Mouse (Mus musculus): Measurements from ENCODE around the gene Dph6. TPM values are rescaled to one million over a fixed set of nuclear protein-coding genes. Genes with fewer than 3 reads are reported as not detected.

Gene Dph6
- polyA plus RNA-seq, 1 experiment from 2014 or later: 16.1 TPM

GRCm38 (mm10) chr2:114519907-114520306 lies 134.9 kb downstream of the Dph6 start:
- no peaks in the 10 kb centered on the region for H3K4me1 ChIP-seq (ENCODE audit: control insufficient read depth, insufficient read depth, low read length)
- no peak overlapping the region for H3K9ac ChIP-seq (ENCODE audit: low read length)
- DNase-seq (ENCODE audit: low spot score) (peak; percentile 14), ATAC-seq (peak; percentile 76; the same call in 1 of the 2 replicates)
- H3K9me3 ChIP-seq (replicated peaks; ENCODE audit: control insufficient read depth, low read length): no peaks in the 10 kb centered on the region
- H3K27me3 ChIP-seq (replicated peaks; ENCODE audit: control insufficient read depth, insufficient read depth, low read length): no peaks in the 10 kb centered on the region
- H3K4me2 ChIP-seq (ENCODE audit: low read length): no peak overlapping the region
- no peak overlapping the region for H3K4me3 ChIP-seq (ENCODE audit: low read depth, low read length)
- 60% methylated on average over 3 of the region's 3 CpGs for WGBS
- H3K36me3 ChIP-seq (ENCODE audit: control insufficient read depth, insufficient read depth, low read length): no peaks in the 10 kb centered on the region
- H3K27ac ChIP-seq (ENCODE audit: low read depth, low read length): no peak overlapping the region

- no peaks in the 10 kb centered on the region for H3K9me3 ChIP-seq (replicated peaks; ENCODE audit: control insufficient read depth, low read length)
- no peaks in the 10 kb centered on the region for H3K27me3 ChIP-seq (replicated peaks; ENCODE audit: control insufficient read depth, insufficient read depth, low read length)
- no peak overlapping the region for H3K4me3 ChIP-seq (ENCODE audit: low read depth, low read length)
- no peaks in the 10 kb centered on the region for H3K36me3 ChIP-seq (ENCODE audit: control insufficient read depth, insufficient read depth, low read length)
- DNase-seq (ENCODE audit: low spot score): no peak
- no peak for ATAC-seq
- H3K4me2 ChIP-seq (ENCODE audit: low read length): no peak overlapping the region
- H3K27ac ChIP-seq (ENCODE audit: low read depth, low read length): no peak overlapping the region
- WGBS: 53% methylated on average over 3 of the region's 3 CpGs
- peaks cover 2% of the 10 kb centered on the region; the same call in 1 of the 2 replicates for H3K4me1 ChIP-seq (ENCODE audit: control insufficient read depth, insufficient read depth, low read length)
- H3K9ac ChIP-seq (ENCODE audit: low read length): no peak overlapping the region
Observed at GRCm38 (mm10) chr2:114492398-114492797, 162.4 kb downstream of the Dph6 start.

GRCm38 (mm10) chr2:114491907-114492306 lies 162.9 kb downstream of the Dph6 start:
- Histone ChIP-seq H3K27ac (ENCODE audit: low read depth, low read length) (no peak overlapping the region), H3K4me2 (ENCODE audit: low read length) (no peak overlapping the region), H3K4me3 (ENCODE audit: low read depth, low read length) (no peak overlapping the region), H3K4me1 (ENCODE audit: control insufficient read depth, insufficient read depth, low read length) (peaks cover 2% of the 10 kb centered on the region; the same call in 1 of the 2 replicates), H3K9ac (ENCODE audit: low read length) (no peak overlapping the region), H3K9me3 (replicated peaks; ENCODE audit: control insufficient read depth, low read length) (no peaks in the 10 kb centered on the region), H3K36me3 (ENCODE audit: control insufficient read depth, insufficient read depth, low read length) (no peaks in the 10 kb centered on the region), H3K27me3 (replicated peaks; ENCODE audit: control insufficient read depth, insufficient read depth, low read length) (no peaks in the 10 kb centered on the region)
- 88% methylated on average over 3 of the region's 3 CpGs for WGBS
- ATAC-seq (no peak), DNase-seq (ENCODE audit: low spot score) (peak; percentile 6)

GRCm38 (mm10) chr2:114486980-114487379 lies 167.8 kb downstream of the Dph6 start:
- DNase-seq (ENCODE audit: low spot score) (peak; percentile 34), ATAC-seq (no peak)
- Histone ChIP-seq H3K4me1 (ENCODE audit: control insufficient read depth, insufficient read depth, low read length) (no peaks in the 10 kb centered on the region), H3K27me3 (replicated peaks; ENCODE audit: control insufficient read depth, insufficient read depth, low read length) (no peaks in the 10 kb centered on the region), H3K9ac (ENCODE audit: low read length) (no peak overlapping the region), H3K9me3 (replicated peaks; ENCODE audit: control insufficient read depth, low read length) (no peaks in the 10 kb centered on the region), H3K27ac (ENCODE audit: low read depth, low read length) (no peak overlapping the region), H3K4me3 (ENCODE audit: low read depth, low read length) (no peak overlapping the region), H3K4me2 (ENCODE audit: low read length) (no peak overlapping the region), H3K36me3 (ENCODE audit: control insufficient read depth, insufficient read depth, low read length) (no peaks in the 10 kb centered on the region)
